Mouse (Mus musculus): ENCODE results near the gene Hif1an. TPM values are rescaled to one million over a fixed set of nuclear protein-coding genes. Genes with fewer than 3 reads are reported as not detected.

The Hif1an gene
- total RNA-seq (2022), result 10 to 100 TPM; 30.8 to 37.2 (median 33.1) TPM

GRCm38 (mm10) chr19:44562652-44563206 is at the start of gene Hif1an:
Gene Hif1an, plus strand, starts transcription at chr19:44562850.
- peak; percentile 93 to 96 for DNase-seq (ENCODE audit: low spot score in 2 of 2)

DNA sequence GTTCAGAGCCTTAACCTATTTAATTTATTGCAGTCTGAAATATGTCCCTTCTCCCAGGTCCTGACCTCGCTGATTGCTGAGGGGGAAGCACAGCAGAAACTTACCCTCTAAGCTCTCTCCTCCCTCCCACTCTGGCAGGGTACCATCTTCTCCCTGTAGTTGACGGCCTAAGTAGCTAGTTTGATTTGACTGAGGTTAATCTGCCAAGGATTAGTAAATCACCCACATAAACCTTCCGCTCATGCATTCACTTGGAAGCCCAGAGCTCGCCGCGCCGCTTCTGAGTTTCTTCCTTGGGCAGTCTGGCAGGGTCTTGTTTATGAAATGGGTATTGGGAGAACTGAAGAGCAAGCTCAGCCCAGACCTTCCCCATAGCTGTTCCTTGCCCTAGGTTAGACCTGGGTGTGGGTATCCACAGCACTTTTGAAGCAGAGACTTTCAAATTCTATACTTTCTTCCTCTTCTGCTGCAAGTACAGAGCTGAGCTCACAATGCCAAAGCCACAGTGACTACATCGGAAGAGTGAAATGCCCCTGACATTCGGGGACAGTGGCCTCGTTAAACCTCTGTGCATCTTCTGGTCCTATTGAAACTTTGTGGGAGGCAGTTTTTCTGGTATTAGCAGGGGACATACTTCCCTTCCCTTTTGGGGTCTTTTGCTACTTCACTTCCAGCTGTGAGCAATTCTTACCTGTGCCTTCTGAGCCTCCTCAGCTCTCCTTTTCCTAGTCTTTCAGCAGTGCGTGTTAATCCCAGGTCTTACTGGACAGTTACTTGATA is 49.4 kb upstream of the Hif1an start:
- DNase-seq (ENCODE audit: low spot score in 2 of 2), result no peak

DNA sequence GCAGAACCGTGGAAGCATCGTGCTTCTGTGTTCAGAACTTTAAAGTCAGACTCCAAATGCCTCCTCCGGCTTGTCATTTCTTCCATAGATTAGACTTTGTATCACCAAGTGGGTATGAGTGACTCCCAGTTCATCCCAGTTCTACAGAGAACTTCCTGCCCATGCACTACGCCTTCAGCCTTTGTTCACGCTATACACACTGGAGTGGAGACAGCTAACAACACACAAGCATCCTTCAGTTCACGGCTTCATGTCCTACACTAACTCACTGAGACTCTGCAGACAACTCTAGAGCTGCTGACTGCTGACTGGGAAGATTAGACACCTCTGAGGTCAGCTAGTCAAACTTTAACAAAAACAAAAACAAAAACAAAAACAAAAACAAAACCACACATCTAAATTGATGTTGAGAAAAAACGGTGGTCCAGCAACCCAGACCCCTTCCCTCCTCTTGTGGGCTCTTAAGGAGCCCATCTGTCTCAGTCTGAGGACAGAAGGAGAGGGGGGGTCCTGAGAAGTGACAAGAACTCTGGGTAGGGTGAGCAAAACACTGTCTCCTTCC is 48.6 kb upstream of the Hif1an start:
- no peak for DNase-seq (ENCODE audit: low spot score in 2 of 2)

DNA sequence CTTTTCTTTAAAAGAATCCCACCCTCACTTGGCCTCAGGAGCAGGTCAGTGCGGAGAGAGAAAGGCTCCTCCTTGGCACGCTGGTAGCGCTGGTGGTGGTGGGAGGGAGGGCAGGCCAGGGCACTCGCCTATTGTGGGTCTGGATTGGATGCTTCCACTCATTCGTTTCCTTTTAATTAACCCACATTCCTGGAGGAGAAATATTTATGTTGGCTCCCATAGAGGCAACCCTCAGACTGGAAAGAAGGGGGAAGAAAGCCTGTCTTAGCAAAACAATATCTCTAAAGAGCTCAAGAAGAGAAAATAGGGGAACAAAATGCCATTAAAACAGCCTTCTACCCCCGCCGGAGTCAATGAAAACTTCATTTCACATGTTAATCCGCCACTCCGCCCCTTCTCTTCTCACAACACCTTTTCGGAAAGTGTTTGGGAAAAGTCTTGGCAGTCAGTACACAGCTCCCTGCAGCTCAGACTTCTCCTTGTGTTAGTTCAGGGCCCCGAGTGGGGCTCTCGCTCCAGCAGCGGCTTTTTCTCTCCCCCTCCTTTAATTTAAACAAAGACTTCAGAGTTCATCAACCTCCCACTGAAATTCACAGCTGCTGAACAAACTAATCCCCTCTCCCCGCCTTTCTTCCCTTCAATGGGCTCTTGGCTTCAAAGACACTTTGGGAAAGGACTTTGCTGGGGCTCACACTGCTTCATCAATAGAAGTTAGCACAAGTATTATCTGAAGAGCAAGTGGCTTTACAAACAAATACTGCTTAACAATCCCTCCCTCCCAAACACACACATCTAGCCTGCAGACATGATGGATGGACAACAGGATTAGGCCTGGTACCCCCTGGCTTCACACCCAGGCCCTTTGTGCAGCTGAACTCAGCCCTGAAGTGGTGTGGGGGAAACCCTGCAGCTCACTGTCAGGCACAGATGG is 47.9 kb upstream of the Hif1an start:
- DNase-seq (ENCODE audit: low spot score in 2 of 2), result no peak

DNA sequence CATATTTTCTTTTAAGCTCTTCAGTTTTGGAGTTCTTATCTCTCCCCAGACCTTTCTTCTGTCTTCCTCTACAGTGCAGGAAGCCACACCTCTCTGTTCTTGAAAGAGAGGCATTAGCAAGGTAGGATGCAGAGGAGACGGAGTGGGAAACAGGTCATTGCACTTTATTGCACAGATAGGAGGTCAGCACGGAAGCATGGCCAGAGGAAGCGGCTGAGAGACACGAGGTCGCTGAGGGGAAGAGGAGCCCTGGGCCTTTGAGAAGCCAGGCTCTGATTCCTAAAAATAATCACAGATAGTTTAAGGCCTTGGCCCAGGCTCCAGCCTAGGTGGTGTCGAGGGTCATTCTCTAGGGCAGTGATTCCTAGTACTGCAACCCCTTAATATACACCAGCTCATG is 46.9 kb upstream of the Hif1an start:
- DNase-seq (ENCODE audit: low spot score in 2 of 2), result no peak

GRCm38 (mm10) chr19:44517996-44518768 is 44.5 kb upstream of the Hif1an start:
- DNase-seq (ENCODE audit: low spot score in 2 of 2), result no peak

- DNase-seq (ENCODE audit: low spot score in 2 of 2), result no peak
Measured at GRCm38 (mm10) chr19:44519152-44519551, 43.5 kb upstream of the Hif1an start.

GRCm38 (mm10) chr19:44525551-44526205 is 37.0 kb upstream of the Hif1an start:
- no peak for DNase-seq (ENCODE audit: low spot score in 2 of 2)

- DNase-seq (ENCODE audit: low spot score in 2 of 2), result no peak
Measured at GRCm38 (mm10) chr19:44530018-44530417, 32.6 kb upstream of the Hif1an start.

DNA sequence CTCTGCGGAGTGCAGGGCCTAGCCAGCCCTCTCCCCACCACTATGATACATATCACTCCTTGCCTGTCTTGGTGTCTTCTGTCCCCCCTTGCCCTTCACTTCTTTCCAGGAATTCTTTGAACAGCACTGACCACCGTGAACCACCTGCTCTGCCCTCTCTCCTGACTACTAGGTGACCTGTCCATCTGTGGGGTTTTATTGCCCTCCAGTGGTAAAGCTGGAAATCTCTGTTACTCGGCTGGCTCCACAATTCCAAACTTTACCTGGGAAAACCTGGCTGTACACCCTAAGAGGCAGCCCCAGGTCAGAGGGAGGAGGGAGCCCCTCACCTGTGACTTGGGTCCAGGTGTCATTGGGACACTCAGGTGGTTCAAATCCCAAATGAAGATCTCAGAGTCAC is 27.3 kb upstream of the Hif1an start:
- no peak for DNase-seq (ENCODE audit: low spot score in 2 of 2)

- DNase-seq (ENCODE audit: low spot score in 2 of 2), result no peak
Measured at GRCm38 (mm10) chr19:44537416-44537815, 25.2 kb upstream of the Hif1an start.

GRCm38 (mm10) chr19:44542694-44543178 is 19.9 kb upstream of the Hif1an start:
- no peak for DNase-seq (ENCODE audit: low spot score in 2 of 2)

GRCm38 (mm10) chr19:44544372-44544771 is 18.3 kb upstream of the Hif1an start:
- DNase-seq (ENCODE audit: low spot score in 2 of 2), result no peak

GRCm38 (mm10) chr19:44544775-44545174 is 17.9 kb upstream of the Hif1an start:
- DNase-seq (ENCODE audit: low spot score in 2 of 2), result peak in 1 of 2 experiments; percentile 73

DNA sequence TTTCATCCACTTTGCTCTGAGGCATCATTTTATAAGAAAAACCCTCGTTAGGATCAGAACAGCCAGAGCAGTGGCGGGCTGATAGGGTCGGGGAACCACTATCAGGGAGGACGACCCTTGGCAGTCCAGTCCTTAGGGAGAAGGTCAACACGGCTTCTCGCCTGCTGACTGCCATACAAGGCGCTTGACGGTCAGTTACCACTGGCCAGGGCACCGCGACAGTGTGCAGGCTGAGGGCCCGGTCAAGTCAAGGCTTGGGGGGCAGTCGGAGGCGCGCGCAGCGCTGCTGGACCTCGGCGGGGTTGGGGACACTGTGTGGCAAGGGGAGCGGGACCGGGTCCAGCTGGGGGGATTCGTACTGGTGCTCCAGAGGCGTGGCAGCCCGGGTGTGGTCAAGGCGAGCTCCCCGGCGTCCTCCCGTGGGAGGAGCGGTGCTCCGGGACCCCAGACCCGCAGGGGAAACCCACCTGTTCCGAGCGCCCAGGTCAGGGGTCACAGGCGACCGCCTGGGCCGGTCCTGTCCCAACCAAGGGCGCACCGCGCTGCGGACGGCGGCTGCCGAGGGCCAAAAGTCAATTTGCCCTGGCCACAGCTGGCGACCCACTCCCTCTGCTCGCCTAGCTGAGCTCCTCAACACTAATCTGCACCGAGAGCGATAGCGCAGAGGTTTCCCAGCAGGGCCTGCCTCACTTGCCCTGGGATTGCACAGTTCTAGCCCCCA is 17.2 kb upstream of the Hif1an start, which contains the start of gene Sec31b:
TSS of gene Sec31b (minus strand) at position 544 of the 721 bp plus-strand sequence.
- no peak for DNase-seq (ENCODE audit: low spot score in 2 of 2)

DNA sequence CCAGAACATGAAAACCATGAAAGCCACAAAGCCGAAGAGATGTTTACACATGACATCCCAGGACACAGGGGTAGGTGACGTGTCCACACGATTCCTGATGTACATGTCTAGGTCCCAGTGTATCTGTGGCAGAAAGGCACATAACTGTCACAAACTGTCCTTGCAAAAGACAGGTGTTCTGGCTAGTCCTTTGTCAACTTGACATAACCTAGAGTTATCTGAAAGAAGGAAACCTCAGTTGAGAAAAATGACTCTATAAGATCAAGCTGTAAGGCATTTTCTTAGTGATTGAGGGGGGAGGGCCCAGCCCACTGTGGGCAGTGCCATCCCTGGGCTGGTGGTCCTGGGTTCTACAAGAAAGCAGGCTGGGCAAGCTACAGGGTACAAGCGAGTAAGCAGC is 9.9 kb upstream of the Hif1an start, which contains the start of gene Gm20538:
TSS of gene Gm20538 (minus strand) at position 101 of the 400 bp plus-strand sequence.
- no peak for DNase-seq (ENCODE audit: low spot score in 2 of 2)

- DNase-seq (ENCODE audit: low spot score in 2 of 2), result no peak
Measured at GRCm38 (mm10) chr19:44553286-44553685, 9.4 kb upstream of the Hif1an start.

DNA sequence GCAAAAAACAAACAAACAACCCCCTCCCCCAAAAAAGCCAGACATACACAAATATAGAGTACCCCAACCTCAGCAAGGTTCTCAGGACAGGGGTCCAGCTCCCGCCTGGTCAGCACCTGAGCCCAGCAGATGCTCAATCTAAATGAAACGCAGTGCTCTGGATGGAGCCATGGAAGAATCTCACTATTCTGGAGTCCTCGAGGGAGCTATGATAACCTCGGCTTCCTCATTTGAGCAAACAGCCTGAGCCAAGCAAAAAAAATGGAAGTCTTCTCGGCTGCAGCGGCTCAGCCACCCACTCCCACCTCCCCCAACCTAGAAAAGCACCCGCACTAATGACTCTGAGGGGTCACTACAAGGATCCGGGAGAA is 8.2 kb upstream of the Hif1an start:
- DNase-seq (ENCODE audit: low spot score in 2 of 2), result no peak

GRCm38 (mm10) chr19:44554861-44555590 is 7.6 kb upstream of the Hif1an start, which contains the start of gene Ndufb8:
Gene Ndufb8, minus strand, starts transcription at chr19:44555440.
- DNase-seq (ENCODE audit: low spot score in 2 of 2), result peak; percentile 90 to 94
